Mouse (Mus musculus) myocyte (in vitro differentiated cells): ENCODE results near the gene Adamts12. TPM values are rescaled to one million over a fixed set of nuclear protein-coding genes. Genes with fewer than 3 reads are reported as not detected.

Experiments used
- H3K27me3 ChIP-seq: one replicate; pipeline ENCODE4 v1.6.1; 2011; ENCODE audit not compliant: control insufficient read depth, insufficient read depth, insufficient read length
- H3K36me3 ChIP-seq: one replicate; pipeline ENCODE4 v1.6.1; 2011; ENCODE audit not compliant: control insufficient read depth, insufficient read depth
- H3K4me2 ChIP-seq: one replicate; pipeline ENCODE4 v1.6.1; 2011; ENCODE audit warnings: low read depth, control low read depth
- H3K4me3 ChIP-seq: one replicate; pipeline ENCODE4 v1.5.1; 2011; ENCODE audit warnings: mild to moderate bottlenecking, control low read depth, moderate library complexity
- H3K79me2 ChIP-seq: one replicate; pipeline ENCODE4 v1.6.1; 2011; ENCODE audit not compliant: control insufficient read depth, insufficient read depth
- H3ac ChIP-seq: one replicate; pipeline ENCODE4 v1.6.1; 2011; ENCODE audit not compliant: control insufficient read depth, insufficient read length
- CEBPB ChIP-seq: IDR thresholded peaks from 2 replicates; pipeline ENCODE4 v1.6.1; 2011; ENCODE audit warnings: mild to moderate bottlenecking, moderate library complexity; ENCODE audit not compliant: poor library complexity, insufficient read depth, severe bottlenecking
- E2F4 ChIP-seq: IDR thresholded peaks from one replicate; pipeline ENCODE4 v1.6.1; 2011; ENCODE audit warnings: mild to moderate bottlenecking, control low read depth, moderate library complexity; ENCODE audit not compliant: insufficient read depth
- MAX ChIP-seq: IDR thresholded peaks from one replicate; pipeline ENCODE4 v1.6.1; 2011; ENCODE audit warnings: low read depth, mild to moderate bottlenecking, control low read depth
- MYOD1 ChIP-seq, 3 experiments: IDR thresholded peaks; one replicate each; pipeline ENCODE4 v1.6.1; 2011; ENCODE audit warnings: control low read depth in 2 of 3, low read depth in 2 of 3, mild to moderate bottlenecking in 2 of 3, moderate library complexity in 1 of 3; ENCODE audit not compliant: insufficient read length in 2 of 3, control insufficient read depth in 1 of 3
- MYOG ChIP-seq, 3 experiments: IDR thresholded peaks; one replicate each; pipeline ENCODE4 v1.6.1; 2011; ENCODE audit warnings: control low read depth in 2 of 3, low read depth in 2 of 3, mild to moderate bottlenecking in 2 of 3; ENCODE audit not compliant: insufficient read length in 2 of 3, control insufficient read depth in 1 of 3, insufficient read depth in 1 of 3
- POLR2A ChIP-seq: IDR thresholded peaks from one replicate; pipeline ENCODE4 v1.6.1; 2011; ENCODE audit warnings: low read depth, mild to moderate bottlenecking, control low read depth, moderate library complexity; ENCODE audit not compliant: insufficient read length
- POLR2AphosphoS2 ChIP-seq: IDR thresholded peaks from one replicate; pipeline ENCODE4 v1.6.1; 2011; ENCODE audit warnings: low read depth, control low read depth; ENCODE audit not compliant: insufficient read length
- REST ChIP-seq: IDR thresholded peaks from one replicate; pipeline ENCODE4 v1.6.1; 2011; ENCODE audit warnings: mild to moderate bottlenecking, control low read depth, moderate library complexity; ENCODE audit not compliant: insufficient read depth, insufficient read length
- SRF ChIP-seq: IDR thresholded peaks from one replicate; pipeline ENCODE4 v1.6.1; 2011; ENCODE audit warnings: low read depth; ENCODE audit not compliant: control insufficient read depth, insufficient read length
- TCF12 ChIP-seq: IDR thresholded peaks from one replicate; pipeline ENCODE4 v1.6.1; 2011; ENCODE audit warnings: mild to moderate bottlenecking, control low read depth; ENCODE audit not compliant: poor library complexity, insufficient read depth, severe bottlenecking
- TCF3 ChIP-seq: IDR thresholded peaks from one replicate; pipeline ENCODE4 v1.6.1; 2011; ENCODE audit warnings: low read depth, control low read depth; ENCODE audit not compliant: insufficient read length
- USF1 ChIP-seq: IDR thresholded peaks from one replicate; pipeline ENCODE4 v1.6.1; 2011; ENCODE audit warnings: low read depth, mild to moderate bottlenecking, control low read depth, moderate library complexity
- polyA plus RNA-seq: library from polyadenylated mRNA; unstranded; fragments of >200 nt; fragmentation: generic; extraction: Trizol; gene quantifications from one replicate; pipeline ENCODE4 v1.2.1, GENCODE M21; 2012; ENCODE audit warnings: missing spikeins

The Adamts12 gene
- polyA plus RNA-seq, 1 experiment = 0.55 TPM

- no peak overlapping the region for H3K4me2 ChIP-seq
- TF ChIP-seq POLR2A (no peak), POLR2AphosphoS2 (no peak), TCF3 (no peak), CEBPB (no peak), TCF12 (no peak), MYOD1 (IDR thresholded peaks at IDR 0.05; ENCODE audit: control insufficient read depth in 1 of 3, insufficient read length in 2 of 3, low read depth in 2 of 3) (no peak)
- H3K4me3 ChIP-seq = no peak overlapping the region
- no peaks in the 10 kb centered on the region for H3K36me3 ChIP-seq
- peaks cover 18% of the 10 kb centered on the region for H3K27me3 ChIP-seq
- no peak overlapping the region for H3ac ChIP-seq
- H3K79me2 ChIP-seq = no peaks in the 10 kb centered on the region
Measured at GRCm38 (mm10) chr15:11041229-11041628, 23.4 kb upstream of the Adamts12 start.

GRCm38 (mm10) chr15:11042828-11043227 is 21.8 kb upstream of the Adamts12 start:
- Histone ChIP-seq H3K4me2 (peak overlapping the region; percentile 1), H3K4me3 (no peak overlapping the region), H3K79me2 (no peaks in the 10 kb centered on the region), H3ac (no peak overlapping the region), H3K36me3 (no peaks in the 10 kb centered on the region), H3K27me3 (peaks cover 2% of the 10 kb centered on the region)
- TF ChIP-seq SRF (no peak), REST (no peak), POLR2AphosphoS2 (no peak), MYOD1 (IDR thresholded peaks at IDR 0.05; ENCODE audit: control insufficient read depth in 1 of 3, insufficient read length in 2 of 3, low read depth in 2 of 3) (no peak), TCF12 (no peak), POLR2A (no peak), TCF3 (no peak), USF1 (no peak), CEBPB (no peak), MAX (no peak), MYOG (IDR thresholded peaks at IDR 0.05; ENCODE audit: control insufficient read depth in 1 of 3, insufficient read depth in 1 of 3, insufficient read length in 2 of 3, low read depth in 2 of 3) (no peak), E2F4 (no peak)

GRCm38 (mm10) chr15:11053678-11054439 is 10.7 kb upstream of the Adamts12 start:
- Histone ChIP-seq H3K79me2 (no peaks in the 10 kb centered on the region), H3K4me2 (no peak overlapping the region), H3K27me3 (no peaks in the 10 kb centered on the region), H3ac (no peak overlapping the region), H3K36me3 (no peaks in the 10 kb centered on the region), H3K4me3 (no peak overlapping the region)
- TF ChIP-seq MAX (no peak), TCF3 (no peak), E2F4 (no peak), USF1 (no peak), CEBPB (no peak), SRF (no peak), MYOD1 (IDR thresholded peaks at IDR 0.05; ENCODE audit: control insufficient read depth in 1 of 3, insufficient read length in 2 of 3, low read depth in 2 of 3) (no peak), REST (no peak), POLR2AphosphoS2 (no peak), MYOG (IDR thresholded peaks at IDR 0.05; ENCODE audit: control insufficient read depth in 1 of 3, insufficient read depth in 1 of 3, insufficient read length in 2 of 3, low read depth in 2 of 3) (no peak), TCF12 (no peak), POLR2A (no peak)

- TF ChIP-seq POLR2AphosphoS2 (no peak), MAX (no peak), REST (no peak), POLR2A (no peak), USF1 (no peak), TCF3 (no peak), MYOD1 (IDR thresholded peaks at IDR 0.05; ENCODE audit: control insufficient read depth in 1 of 3, insufficient read length in 2 of 3, low read depth in 2 of 3) (no peak), MYOG (IDR thresholded peaks at IDR 0.05; ENCODE audit: control insufficient read depth in 1 of 3, insufficient read depth in 1 of 3, insufficient read length in 2 of 3, low read depth in 2 of 3) (no peak), TCF12 (no peak), SRF (no peak), E2F4 (no peak), CEBPB (no peak)
- H3ac ChIP-seq = no peak overlapping the region
- H3K36me3 ChIP-seq = no peaks in the 10 kb centered on the region
- H3K79me2 ChIP-seq = no peaks in the 10 kb centered on the region
- no peak overlapping the region for H3K4me2 ChIP-seq
- H3K4me3 ChIP-seq = no peak overlapping the region
- H3K27me3 ChIP-seq = no peaks in the 10 kb centered on the region
Measured at GRCm38 (mm10) chr15:11054440-11055080, 10.0 kb upstream of the Adamts12 start.
